Mouse (Mus musculus): ENCODE results near the gene Eif4e2.

DNA sequence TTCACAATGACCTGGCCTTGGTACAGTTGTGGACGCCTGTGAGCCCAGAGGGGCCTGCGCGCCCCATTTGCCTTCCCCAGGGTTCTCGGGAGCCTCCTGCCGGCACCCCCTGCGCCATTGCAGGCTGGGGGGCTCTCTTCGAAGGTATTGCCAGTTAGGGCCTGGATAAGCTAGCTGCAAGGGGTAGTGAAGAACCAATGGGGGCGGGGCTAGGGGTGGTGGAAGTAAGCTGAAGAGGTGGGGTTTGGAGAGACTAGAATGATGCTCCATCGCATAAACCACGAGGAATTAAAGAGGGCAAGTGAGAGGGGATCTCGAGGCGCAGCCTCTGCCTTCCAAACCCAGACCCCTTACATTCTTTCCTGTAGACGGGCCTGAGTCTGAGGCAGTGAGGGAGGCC is 28.2 kb upstream of the Eif4e2 start:
- TF ChIP-seq CTCF (conservative IDR thresholded peaks at IDR 0.05 in 1 of 2, IDR thresholded peaks at IDR 0.05 in 1 of 2; ENCODE audit: low read depth in 2 of 2, low read length in 2 of 2) (no peak), POLR2A (IDR thresholded peaks at IDR 0.05; ENCODE audit: low read depth, low read length) (no peak), ETS1 (conservative IDR thresholded peaks at IDR 0.05; ENCODE audit: low read depth, low read length) (no peak), UBTF (IDR thresholded peaks at IDR 0.05; ENCODE audit: low read depth, low read length) (no peak), USF2 (conservative IDR thresholded peaks at IDR 0.05; ENCODE audit: low read depth, low read length) (no peak), ZMIZ1 (IDR thresholded peaks at IDR 0.05; ENCODE audit: low read depth, low read length) (no peak), GABPA (IDR thresholded peaks at IDR 0.05; ENCODE audit: insufficient replicate concordance, low read depth, low read length) (no peak), E2F4 (IDR thresholded peaks at IDR 0.05; ENCODE audit: insufficient replicate concordance, low read depth, low read length) (no peak), ZNF384 (IDR thresholded peaks at IDR 0.05; ENCODE audit: low read depth, low read length) (no peak), TCF12 (IDR thresholded peaks at IDR 0.05; ENCODE audit: low read depth, low read length) (no peak), EP300 (IDR thresholded peaks at IDR 0.05; ENCODE audit: low read length) (no peak), CHD2 (IDR thresholded peaks at IDR 0.05; ENCODE audit: low read length) (no peak)

Measured in CH12.LX (cell line).